Mouse (Mus musculus) thymus, adult 2 months (tissue): ENCODE data around the gene Nlrc4.

Experiments
- CTCF ChIP-seq: fragments of 200-500 bp; IDR thresholded peaks from 2 replicates; pipeline ENCODE4 v1.5.1; 2012; ENCODE audit warnings: mild to moderate bottlenecking, control low read depth, low read length, moderate library complexity, borderline replicate concordance; ENCODE audit not compliant: control insufficient read depth, poor library complexity, insufficient read depth; ENCODE audit errors: extremely low read depth
- POLR2A ChIP-seq: fragments of 200-500 bp; IDR thresholded peaks from 2 replicates; pipeline ENCODE4 v1.6.1; 2012; ENCODE audit warnings: mild to moderate bottlenecking, low read length, control low read depth, moderate library complexity; ENCODE audit not compliant: control insufficient read depth, poor library complexity, insufficient read depth; ENCODE audit errors: extremely low read depth

- TF ChIP-seq POLR2A (no peak), CTCF (no peak)
Observed at GRCm38 (mm10) chr17:74386657-74387056, 72.3 kb downstream of the Nlrc4 start.
